Mouse (Mus musculus) kidney, adult 9 months (tissue): ENCODE measurements around the gene 1700125H20Rik.
A peak's percentile ranks its signal among the peaks of the same experiment; 100 is the strongest.
"Not testable (repeated sequence)": the region's sequence is repeated elsewhere in the genome, so short reads cannot be mapped to it uniquely, and the experiment has no call there.

ENCODE experiments used
- DNase-seq: peaks from one replicate; pipeline ENCODE4 v3.0.0; 2022

The 1700125H20Rik gene

GRCm38 (mm10) chr11:85170058-85170740 lies at the start of gene 1700125H20Rik:
TSS of gene 1700125H20Rik (plus strand) at chr11:85170404.
- peak; percentile 93 for DNase-seq

GRCm38 (mm10) chr11:85122073-85122472 lies 48.1 kb upstream of the 1700125H20Rik start:
- DNase-seq, result no peak

GRCm38 (mm10) chr11:85123267-85123992 lies 46.8 kb upstream of the 1700125H20Rik start:
- DNase-seq, result no peak

GRCm38 (mm10) chr11:85126257-85127102 lies 43.7 kb upstream of the 1700125H20Rik start:
- DNase-seq, result no peak

GRCm38 (mm10) chr11:85128883-85129282 lies 41.3 kb upstream of the 1700125H20Rik start:
- no peak for DNase-seq

- DNase-seq, result peak; percentile 25
These were observed 38.7 kb upstream of the 1700125H20Rik start for GRCm38 (mm10) chr11:85131542-85131941.

- peak; percentile 26 for DNase-seq
These were observed 31.3 kb upstream of the 1700125H20Rik start for GRCm38 (mm10) chr11:85138776-85139474.

- peak; percentile 97 for DNase-seq
These were observed 30.3 kb upstream of the 1700125H20Rik start, which contains the start of gene Usp32 for GRCm38 (mm10) chr11:85139581-85140540. TSS of gene Usp32 (minus strand) at chr11:85140161.

GRCm38 (mm10) chr11:85152256-85152930 lies 17.8 kb upstream of the 1700125H20Rik start:
- no peak for DNase-seq

GRCm38 (mm10) chr11:85157301-85157700 lies 12.9 kb upstream of the 1700125H20Rik start:
- DNase-seq, result no peak

- DNase-seq, result not testable (repeated sequence)
These were observed 7.2 kb upstream of the 1700125H20Rik start for GRCm38 (mm10) chr11:85163014-85163413.

- no peak for DNase-seq
These were observed 5.8 kb upstream of the 1700125H20Rik start for GRCm38 (mm10) chr11:85164371-85164770.

GRCm38 (mm10) chr11:85167503-85167902 lies 2.7 kb upstream of the 1700125H20Rik start:
- DNase-seq, result no peak

GRCm38 (mm10) chr11:85170833-85171232 lies 629 bp downstream of the 1700125H20Rik start:
- DNase-seq, result peak; percentile 6

GRCm38 (mm10) chr11:85175941-85176340 lies 5.7 kb downstream of the 1700125H20Rik start:
- DNase-seq, result no peak

GRCm38 (mm10) chr11:85177761-85178160 lies 7.6 kb downstream of the 1700125H20Rik start:
- no peak for DNase-seq

GRCm38 (mm10) chr11:85178413-85178812 lies 8.2 kb downstream of the 1700125H20Rik start:
- DNase-seq, result no peak

GRCm38 (mm10) chr11:85182617-85183283 lies 12.5 kb downstream of the 1700125H20Rik start:
- peak; percentile 60 for DNase-seq

- peak; percentile 7 for DNase-seq
These were observed 13.1 kb downstream of the 1700125H20Rik start for GRCm38 (mm10) chr11:85183284-85183779.

- DNase-seq, result peak; percentile 77
These were observed 13.9 kb downstream of the 1700125H20Rik start for GRCm38 (mm10) chr11:85184082-85184481.
